Mouse (Mus musculus) left cerebral cortex, adult 18-20 months (tissue): ENCODE results near the gene Eps15l1. TPM values are rescaled to one million over a fixed set of nuclear protein-coding genes. Genes with fewer than 3 reads are reported as not detected.
A peak's percentile ranks its signal among the peaks of the same experiment; 100 is the strongest.

Source experiments
- DNase-seq, 2 experiments: peaks; one replicate each; pipeline ENCODE4 v3.0.0; 2021 to 2022; ENCODE audit warnings: low spot score in 2 of 2, mixed read lengths in 1 of 2
- total RNA-seq, 2 experiments: library from RNA; stranded (reverse); gene quantifications; 2 replicates each; pipeline ENCODE4 v1.2.3; 2021

The Eps15l1 gene
- total RNA-seq, 2 experiments from 2014 or later: 62.2 to 63.4 TPM

DNA sequence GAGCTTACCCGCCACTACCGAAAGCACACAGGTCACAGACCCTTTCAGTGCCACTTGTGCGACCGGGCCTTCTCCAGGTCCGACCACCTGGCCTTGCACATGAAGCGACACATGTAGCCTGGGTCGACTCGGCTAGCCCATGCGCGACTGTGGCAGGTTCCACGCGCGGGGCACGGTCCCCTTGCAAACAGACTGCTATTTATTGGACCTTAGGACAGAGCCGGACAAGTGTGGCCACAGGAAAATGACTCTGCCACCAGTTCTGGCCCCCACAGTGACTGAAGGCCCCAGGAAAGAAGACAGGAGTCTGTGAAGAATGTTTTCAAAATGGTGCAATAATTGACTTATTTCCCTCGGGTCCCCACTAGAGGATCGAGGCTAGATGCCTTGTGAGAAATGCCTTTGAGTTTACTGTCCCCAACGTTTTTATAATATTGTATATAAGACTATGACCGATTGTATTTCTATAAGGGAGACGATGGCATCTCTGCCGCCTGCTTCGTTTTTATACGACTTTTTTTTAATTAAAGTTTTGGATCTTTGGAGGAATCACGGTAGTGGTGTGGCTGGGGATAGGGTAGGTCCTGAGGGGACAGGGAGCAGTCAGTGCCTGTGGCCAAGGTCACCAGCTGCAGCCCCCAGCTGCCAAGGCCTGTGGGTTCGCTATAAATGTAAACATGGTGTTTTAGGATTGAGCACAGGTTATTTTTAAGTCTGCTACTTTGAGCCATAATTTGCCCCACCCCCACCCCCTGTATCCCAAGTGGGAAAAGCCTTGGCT lies 100.3 kb downstream of the Eps15l1 start:
- no peak for DNase-seq

DNA sequence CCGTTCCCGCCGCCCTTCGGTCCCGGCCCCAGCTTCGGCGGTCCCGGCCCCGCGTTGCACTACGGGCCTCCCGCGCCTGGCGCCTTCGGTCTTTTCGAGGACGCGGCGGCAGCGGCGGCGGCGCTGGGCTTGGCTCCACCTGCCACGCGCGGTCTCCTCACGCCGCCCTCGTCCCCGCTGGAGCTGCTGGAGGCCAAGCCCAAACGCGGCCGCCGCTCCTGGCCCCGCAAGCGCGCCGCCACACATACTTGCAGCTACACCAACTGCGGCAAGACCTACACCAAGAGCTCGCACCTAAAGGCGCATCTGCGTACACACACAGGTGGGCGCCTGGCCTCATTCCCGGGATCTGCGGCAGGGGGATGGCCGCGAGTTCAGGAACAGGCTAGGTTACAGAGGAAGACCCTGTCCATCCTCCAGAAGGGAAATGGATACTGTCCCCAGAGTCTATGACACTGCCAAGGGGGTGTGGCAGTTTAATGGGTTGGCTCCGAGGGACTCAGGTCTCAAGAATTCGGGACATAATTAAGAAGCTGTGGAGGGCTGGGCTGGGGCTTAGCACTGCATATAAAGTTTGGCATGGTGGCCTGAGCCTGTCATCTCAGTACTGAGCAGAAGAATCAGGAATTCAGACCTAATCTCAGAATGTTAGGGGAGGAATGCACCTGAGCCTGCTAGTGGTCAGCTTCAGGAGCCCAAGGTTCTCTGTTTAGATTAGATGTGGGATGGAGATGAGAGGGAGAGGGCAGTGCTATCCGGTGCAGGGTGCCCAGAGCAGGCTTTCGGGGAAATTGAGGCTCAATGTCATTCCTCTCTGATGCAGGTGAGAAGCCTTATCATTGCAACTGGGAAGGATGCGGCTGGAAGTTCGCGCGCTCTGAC lies 101.1 kb downstream of the Eps15l1 start:
- DNase-seq: peak in 1 of 2 experiments; percentile 36

DNA sequence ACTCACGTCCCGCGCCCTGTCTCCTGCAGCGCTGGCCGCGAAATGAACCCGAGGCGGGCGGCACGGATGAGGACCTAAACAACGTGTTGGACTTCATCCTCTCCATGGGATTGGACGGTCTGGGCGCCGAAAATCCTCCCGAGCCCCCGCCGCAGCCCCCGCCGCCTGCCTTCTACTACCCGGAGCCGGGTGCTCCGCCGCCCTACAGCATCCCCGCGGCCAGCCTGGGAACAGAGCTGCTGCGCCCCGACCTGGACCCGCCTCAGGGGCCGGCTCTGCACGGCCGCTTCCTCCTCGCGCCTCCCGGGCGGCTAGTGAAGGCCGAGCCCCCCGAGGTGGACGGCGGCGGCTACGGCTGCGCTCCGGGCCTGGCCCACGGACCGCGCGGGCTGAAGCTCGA lies 101.9 kb downstream of the Eps15l1 start:
- peak in 1 of 2 experiments; percentile 23 for DNase-seq

DNA sequence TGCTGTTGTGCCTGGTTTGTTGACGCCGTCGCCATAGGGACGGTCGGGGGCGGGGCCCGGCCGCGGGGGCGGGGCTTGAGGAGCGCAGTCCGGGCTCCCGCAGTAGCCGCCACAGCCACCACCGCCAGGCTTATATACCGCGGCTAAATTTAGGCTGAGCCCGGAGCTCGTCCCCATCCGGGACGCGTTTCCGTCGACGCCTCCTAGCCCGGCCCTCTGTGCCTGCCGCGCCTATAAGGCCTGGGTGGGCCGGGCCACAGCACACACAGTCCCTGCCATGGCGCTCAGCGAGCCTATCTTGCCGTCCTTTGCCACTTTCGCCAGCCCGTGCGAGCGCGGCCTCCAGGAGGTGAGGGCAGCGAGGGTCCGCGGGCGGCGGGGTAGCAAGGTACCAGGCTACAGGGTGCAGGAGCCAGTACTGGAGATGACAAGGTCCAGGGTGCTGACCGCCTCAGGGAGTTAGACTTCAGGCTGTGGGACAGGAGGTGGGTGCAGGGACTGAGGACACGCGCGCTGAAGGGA lies 102.4 kb downstream of the Eps15l1 start, which contains the start of gene Klf2:
Gene Klf2, plus strand, starts transcription at position 233 of the 522 bp plus-strand sequence.
- DNase-seq: peak; percentile 77 to 86

DNA sequence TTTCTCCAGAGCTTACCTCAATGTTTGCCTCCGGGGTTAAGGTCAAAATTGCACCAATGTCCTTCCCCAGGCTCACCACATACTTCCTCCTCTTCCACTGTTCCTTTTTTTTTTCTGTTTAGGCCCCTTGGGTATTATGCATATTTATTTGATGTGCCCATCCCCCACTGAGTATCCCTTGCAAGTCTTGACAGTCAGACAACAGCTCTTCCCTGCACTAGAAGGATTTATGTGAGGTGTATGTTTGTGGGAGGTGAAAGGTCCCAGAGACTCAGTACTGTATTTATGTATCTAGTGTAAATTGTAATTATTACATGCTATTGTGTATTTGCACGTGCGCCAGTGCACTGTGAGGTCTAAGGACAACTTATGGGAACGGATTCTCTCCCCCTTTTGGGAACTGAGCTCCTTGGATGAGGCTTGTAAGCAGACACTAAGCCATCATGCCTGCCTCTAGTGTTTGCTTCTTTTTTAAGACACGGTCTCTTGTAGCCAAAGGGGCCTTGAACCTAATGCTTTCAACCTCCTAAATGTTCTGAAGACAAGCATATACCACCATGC lies 103.4 kb downstream of the Eps15l1 start:
- DNase-seq: no peak

DNA sequence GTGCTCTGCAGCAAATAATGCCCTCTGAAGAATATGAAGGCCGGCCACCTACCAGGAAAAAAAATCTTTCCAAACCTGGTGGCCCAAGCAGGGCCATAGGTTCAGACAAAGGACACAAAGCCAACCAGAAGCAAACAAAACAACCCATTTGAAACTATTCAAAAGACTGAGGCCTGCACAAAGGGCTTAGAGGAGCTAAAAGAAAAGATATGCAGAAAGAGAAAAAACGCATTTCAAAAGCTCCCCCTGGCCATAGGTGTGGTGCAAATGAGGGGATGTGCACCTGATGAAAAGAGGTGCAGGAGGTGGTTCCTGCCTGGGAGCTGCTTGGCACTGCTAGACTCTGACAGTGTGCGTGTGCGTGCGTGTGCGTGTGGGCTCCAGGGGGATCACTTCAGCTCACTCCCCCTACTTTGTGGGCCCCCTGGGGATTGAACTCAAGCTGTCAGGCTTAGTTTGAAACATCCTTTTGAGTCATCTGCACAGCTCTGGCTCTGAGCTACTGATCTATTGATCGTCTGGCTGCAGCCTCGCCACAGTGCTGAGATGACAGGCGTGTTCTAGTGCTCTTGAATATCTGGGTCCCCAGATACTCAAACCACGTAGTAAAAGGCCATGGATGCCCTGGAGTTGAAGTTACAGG lies 105.1 kb downstream of the Eps15l1 start:
- no peak for DNase-seq

DNA sequence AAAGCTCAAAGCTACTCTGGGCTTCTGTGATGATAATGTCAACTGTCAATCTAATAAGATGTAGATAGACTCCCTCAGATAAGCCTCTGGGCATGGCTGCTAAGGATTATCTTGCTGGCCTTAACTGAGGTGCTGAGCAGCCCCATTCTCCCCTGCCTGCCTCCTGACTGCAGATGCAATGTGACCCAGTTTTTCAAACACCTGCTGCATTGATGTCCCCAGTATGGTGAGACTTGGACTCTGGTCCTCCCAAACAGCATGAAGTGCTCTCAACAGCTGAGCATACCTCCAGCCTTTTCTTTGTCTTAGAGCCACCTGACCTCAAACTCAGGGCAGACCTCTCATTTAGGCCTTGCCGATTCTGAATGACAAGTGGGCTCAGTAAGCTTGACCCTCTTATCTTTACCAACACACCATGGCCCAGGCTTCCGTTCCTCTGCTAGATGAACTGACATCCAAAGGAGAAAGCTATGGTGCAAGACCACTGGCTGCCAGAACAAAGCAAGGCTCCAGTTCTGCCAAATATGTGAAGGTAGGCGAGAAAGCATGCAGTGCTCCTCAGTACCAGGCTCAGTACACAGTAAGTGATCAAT lies 108.2 kb downstream of the Eps15l1 start:
- DNase-seq: no peak

DNA sequence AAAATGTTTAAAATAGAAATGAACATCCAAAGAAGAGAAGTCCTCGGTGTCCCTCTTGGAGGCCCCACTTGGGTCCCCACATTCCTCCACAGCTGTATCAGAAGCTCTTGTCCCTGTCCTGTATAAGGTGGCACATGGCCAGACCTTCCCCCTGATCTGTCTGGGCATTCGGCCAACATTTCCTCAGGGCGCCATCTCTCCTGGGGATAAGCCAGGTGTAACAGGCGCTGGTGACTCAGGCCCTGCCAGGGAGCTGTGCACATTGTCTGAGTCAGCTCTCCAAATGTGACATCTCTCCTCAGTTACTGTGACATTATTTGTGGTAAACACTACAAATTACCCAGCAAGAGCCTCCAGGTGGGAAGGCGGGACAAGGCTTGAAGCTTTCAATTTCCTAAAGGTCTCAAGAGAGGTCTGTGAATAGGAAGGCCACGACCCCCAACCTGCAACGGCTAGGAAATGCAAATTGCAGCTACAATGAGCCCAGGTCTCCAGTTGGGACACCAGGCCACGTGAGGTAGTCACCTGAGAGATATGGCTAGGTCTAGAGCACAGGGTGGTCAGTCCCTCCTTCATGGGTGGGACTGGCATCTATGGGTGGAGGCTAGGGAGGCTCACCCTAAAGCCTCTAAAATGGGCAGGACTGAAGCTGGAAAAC lies 110.3 kb downstream of the Eps15l1 start:
- DNase-seq: peak; percentile 74 to 79

DNA sequence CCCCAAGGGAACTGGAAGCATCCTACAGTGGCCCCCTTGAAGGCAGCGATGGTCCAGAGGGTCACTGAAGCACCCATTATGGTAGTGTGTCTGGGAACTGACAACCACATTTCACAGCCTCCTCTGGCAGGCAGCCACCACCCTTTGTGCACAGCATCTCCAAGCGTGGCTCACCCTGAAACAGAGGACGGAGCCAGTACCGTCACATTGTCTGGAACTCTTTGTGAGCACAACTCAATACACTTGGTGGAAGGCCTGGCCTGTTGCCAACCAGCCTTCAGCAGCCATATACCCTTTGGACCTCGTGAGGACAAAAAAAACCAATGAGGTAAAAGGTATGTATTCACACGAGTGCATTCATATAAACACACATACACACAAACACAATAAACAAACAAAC lies 113.0 kb downstream of the Eps15l1 start:
- DNase-seq: no peak

DNA sequence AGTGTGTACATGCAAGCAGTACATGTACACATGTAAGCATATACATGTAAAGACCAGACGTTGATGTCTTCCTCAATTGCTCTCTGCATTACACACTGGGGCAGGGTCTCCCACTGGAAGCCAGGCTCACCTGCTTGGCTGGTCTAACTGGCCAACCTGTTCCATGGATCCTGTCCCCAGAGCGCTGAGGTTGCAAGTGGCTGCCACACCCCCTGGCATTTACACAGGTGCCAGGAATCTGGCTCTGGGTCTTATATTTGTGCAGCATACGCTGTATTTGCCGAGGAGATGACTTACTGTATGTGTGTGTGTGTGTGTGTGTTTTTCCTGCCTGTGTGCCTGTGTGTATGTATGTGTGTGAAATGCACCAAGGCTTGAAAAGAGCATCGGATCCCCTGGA lies 114.3 kb downstream of the Eps15l1 start:
- DNase-seq: no peak

DNA sequence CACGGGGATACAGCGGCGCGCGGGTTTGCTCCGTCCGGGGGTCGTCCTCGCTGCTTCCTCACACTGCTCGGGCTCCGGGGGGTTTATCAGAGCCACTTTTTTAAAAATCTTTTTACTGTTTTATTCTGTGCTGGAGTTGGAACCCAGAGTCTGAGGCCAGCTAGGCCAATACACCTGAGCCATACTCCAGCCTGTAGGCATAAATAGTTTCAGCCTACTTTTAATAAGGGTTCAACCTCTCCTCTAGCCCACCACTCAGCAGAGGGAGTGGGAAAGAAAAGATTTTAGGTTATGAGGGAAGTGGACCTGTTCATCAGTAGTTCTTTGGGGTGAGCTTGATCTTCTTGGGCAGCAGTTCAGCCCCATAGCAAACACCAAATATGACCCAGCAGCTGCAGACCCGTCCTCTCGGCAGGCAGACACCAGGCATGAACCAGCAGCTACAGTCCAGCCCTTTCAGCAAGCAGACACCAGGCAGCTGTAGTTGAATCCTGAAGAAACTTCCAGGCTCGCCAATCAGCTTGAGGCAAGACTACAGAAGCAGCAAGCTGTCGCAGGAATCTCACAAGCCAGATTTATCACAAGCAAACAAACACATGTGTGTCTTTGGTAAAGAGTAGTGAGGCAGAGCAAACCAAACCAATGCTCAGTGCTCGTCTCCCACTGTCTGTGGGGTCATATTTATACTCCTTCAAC lies 115.9 kb downstream of the Eps15l1 start, which contains the start of gene Gm10282:
Gene Gm10282, minus strand, starts transcription at position 51 of the 696 bp plus-strand sequence.
- DNase-seq: no peak

DNA sequence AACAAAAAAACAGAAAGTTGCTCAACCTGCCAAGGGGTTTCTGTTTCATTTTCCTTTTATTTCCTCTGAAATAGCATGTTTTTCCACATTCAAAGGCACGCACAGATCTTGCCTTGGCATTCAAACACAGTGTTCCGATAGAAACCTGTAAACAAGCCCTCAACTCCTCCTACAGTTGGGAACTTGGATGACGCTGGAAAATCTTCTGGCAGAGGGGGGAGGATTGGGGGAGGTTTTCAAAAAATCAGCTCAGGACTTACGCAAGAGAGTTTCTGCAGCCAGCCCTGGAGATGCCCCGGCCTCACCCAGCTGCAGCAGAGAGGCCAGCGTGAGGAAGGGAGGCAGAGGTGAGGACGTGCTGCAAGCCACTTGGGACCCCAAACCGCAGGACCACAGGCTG lies 117.6 kb downstream of the Eps15l1 start:
- peak in 1 of 2 experiments; percentile 35 for DNase-seq

DNA sequence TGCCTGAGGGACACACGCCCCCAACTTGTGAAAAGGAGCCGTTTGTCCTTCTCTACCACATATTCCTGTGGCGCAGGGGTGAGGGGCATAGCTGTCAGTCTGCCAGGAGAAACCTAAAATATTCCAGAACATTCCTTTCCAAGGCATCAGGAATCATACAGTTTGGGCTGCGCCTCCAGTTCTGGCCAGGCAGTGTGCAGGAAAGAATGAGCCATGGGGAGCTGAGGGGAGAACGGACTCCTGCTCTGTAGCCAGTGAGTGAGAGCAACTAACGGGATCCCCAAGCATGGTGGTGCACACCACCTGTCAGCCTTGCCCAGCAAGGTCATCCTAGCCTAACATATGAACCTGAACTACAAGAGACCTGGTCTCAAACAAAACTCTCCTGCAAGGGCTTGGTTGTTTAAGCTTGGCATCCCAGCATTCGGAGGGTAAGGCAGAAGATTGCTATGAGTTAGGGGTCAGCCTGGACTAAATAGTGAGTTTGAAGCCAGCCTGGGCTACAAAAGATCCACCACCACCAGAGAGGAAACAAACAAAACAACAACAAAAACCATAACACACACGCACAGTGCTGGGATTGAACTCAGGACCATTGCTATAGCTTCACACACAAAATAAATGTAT lies 118.2 kb downstream of the Eps15l1 start:
- DNase-seq: peak in 1 of 2 experiments; percentile 23

DNA sequence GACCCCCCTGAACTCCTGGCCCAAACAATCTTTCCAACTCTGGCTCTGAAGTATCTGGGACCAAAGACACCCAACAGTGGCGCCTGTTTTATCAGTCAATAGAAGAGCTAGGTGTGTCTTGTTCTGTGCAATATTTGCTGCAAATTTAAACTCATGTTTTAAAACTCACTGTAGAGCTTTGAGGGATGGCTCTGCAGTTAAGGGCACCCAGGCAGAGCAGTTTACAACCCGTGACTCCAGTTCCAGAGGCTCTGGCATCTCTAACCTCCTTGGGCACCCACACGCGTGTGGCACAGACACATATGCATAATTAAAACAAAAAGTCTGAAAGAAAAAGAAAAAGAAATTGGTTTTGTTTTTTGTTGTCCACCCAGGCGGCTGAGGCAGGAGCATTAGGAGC lies 119.8 kb downstream of the Eps15l1 start:
- no peak for DNase-seq

DNA sequence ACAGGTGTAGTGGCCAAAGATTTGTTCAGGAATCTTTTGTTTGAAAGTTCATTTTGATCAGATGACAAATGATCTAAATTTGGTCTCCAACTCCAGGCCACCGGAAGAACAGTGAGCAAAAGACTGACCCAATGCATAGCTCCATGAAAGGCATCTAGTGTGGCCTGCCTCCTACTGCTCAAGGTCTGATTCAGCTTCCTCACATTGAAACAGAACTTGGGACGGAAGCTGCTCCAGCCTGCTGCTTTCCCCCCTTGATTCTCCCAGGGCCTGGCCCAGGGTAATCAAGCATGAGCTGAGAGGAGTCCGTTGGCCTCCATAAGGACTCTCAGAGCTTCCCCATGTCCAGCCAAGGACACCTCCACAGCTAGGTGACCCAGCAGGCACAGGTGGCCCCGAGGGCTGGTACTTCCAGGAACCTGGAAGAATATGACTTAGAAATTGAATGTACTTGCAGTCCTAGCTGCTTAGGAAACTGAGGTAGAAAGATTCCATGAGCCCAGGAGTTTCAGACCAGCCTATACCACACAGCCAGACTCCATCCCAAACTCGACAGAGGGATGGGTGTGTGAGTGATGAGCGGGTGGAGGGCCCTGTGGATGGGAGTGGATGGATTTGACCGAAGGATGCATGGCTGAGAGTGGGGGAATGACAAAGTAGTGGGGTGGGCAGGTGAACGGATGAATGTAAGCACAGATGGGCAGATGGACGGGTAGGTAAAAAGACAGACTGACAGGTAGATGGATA lies 120.4 kb downstream of the Eps15l1 start:
- DNase-seq: no peak

DNA sequence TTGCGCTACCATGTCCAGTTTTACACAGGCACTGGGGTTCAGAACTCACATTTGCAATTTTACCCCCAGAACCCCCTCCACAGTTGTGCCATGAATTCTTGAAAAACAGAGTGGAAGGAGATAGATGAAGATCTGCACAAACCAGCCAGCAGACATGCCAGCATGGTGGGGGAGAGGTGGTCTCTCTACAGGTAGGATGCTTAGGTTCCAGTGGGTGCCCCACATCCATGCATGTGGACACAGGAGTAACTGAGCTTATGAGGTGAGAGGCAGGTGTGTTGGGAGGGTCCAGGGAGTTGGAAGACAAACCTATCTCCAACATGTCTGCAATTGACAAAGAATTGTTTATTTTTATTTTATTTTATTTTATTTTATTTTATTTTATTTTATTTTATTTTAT lies 122.3 kb downstream of the Eps15l1 start:
- no peak for DNase-seq

DNA sequence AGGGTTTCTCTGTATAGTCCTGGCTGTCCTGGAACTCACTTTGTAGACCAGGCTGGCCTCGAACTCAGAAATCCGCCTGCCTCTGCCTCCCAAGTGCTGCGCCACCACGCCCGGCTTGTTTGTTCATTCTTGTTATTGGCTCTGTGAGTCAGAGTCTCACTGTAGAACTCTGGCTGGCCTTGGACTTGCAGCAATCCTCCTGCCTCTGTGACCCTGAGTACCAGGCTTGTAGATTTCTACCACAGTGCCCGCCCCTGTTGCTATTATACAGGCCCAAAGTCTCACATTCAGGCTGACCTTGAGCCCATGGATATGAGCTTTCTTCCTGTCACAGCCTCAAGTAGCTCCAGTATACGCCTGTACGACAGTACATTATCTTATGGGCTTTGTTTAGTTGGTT lies 124.7 kb downstream of the Eps15l1 start:
- DNase-seq: no peak

DNA sequence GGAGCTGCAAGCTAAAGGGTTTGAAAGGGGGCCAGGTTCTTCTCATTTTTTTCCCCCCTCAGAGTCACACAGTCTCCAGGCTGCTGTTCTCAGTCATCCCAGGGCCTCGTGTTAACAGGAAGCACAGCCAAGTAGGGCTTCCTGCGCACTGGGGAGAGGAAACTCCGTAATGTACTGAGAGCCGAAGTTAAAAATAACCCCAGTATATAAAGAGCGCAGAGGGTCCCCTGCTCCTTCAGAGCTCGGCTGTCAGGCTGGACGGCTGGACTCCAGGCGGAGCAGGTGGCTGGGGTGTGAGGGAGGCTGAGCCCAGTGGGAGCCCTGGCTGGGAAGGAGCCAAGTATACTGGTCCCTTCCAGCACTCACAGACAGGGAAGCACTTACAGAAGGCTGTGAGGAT lies 125.6 kb downstream of the Eps15l1 start:
- DNase-seq: peak; percentile 40 to 56
